Mouse (Mus musculus) midbrain, embryonic 12.5 days (tissue): ENCODE results near the gene Frem3. TPM values are rescaled to one million over a fixed set of nuclear protein-coding genes. Genes with fewer than 3 reads are reported as not detected.
"Not testable (repeated sequence)": the region's sequence is repeated elsewhere in the genome, so short reads cannot be mapped to it uniquely, and the experiment has no call there.

Experiments used
- ATAC-seq: fragments of 200-750 bp; cut with Nextera tagmentation; 2 replicates; pipeline ENCODE4 v1.8.0; 2017; ENCODE audit warnings: low read depth, moderate TSS enrichment, moderate library complexity; ENCODE audit not compliant: low FRiP score
- H3K27ac ChIP-seq: fragments of 300-500 bp; sonication (generic); replicated peaks from 2 replicates; pipeline ENCODE4 v1.5.1; 2016; ENCODE audit warnings: mild to moderate bottlenecking
- H3K27me3 ChIP-seq: fragments of 300-500 bp; sonication (generic); 2 replicates; pipeline ENCODE4 v1.6.1; 2016; ENCODE audit warnings: mild to moderate bottlenecking
- H3K36me3 ChIP-seq: fragments of 300-500 bp; sonication (generic); 2 replicates; pipeline ENCODE4 v1.6.1; 2016
- H3K4me1 ChIP-seq: fragments of 300-500 bp; sonication (generic); 2 replicates; pipeline ENCODE4 v1.6.1; 2016
- H3K4me2 ChIP-seq: fragments of 300-500 bp; sonication (generic); replicated peaks from 2 replicates; pipeline ENCODE4 v1.6.1; 2016; ENCODE audit warnings: mild to moderate bottlenecking, moderate library complexity
- H3K4me3 ChIP-seq: fragments of 300-500 bp; sonication (generic); 2 replicates; pipeline ENCODE4 v1.5.1; 2016; ENCODE audit warnings: mild to moderate bottlenecking
- H3K9ac ChIP-seq: fragments of 300-500 bp; sonication (generic); replicated peaks from 2 replicates; pipeline ENCODE4 v1.6.1; 2016; ENCODE audit warnings: mild to moderate bottlenecking, moderate library complexity
- H3K9me3 ChIP-seq: fragments of 300-500 bp; sonication (generic); 2 replicates; pipeline ENCODE4 v1.6.1; 2016; ENCODE audit warnings: mild to moderate bottlenecking
- WGBS: fragments of 180-500 bp; shearing (Covaris S2); methylation state at CpG from one replicate; pipeline ENCODE4 v1.1.7; 2016; 5-methylcytosine and 5-hydroxymethylcytosine counted together
- polyA plus RNA-seq: library from polyadenylated mRNA; unstranded; fragments of >200 nt; fragmentation: Nextera tagmentation; extraction: Ambion mirVana; gene quantifications from 2 replicates; pipeline ENCODE4 v1.2.1, GENCODE M21; 2016

The Frem3 gene
- polyA plus RNA-seq, 1 experiment from 2014 or later = not detected

GRCm38 (mm10) chr8:80732326-80732725, 121.4 kb downstream of the Frem3 start:
- H3K36me3 ChIP-seq = peaks cover 61% of the 10 kb centered on the region
- no peaks in the 10 kb centered on the region for H3K4me1 ChIP-seq
- no peak for ATAC-seq

GRCm38 (mm10) chr8:80738046-80738387, 127.1 kb downstream of the Frem3 start:
- peaks cover 7% of the 10 kb centered on the region for H3K4me1 ChIP-seq
- H3K9ac ChIP-seq = peak overlapping the region; percentile 97
- H3K9me3 ChIP-seq = no peaks in the 10 kb centered on the region
- H3K36me3 ChIP-seq = peaks cover 23% of the 10 kb centered on the region
- ATAC-seq = no peak
- peak overlapping the region; percentile 81 for H3K4me2 ChIP-seq
- peak overlapping the region; percentile 99 for H3K27ac ChIP-seq
- no peaks in the 10 kb centered on the region for H3K27me3 ChIP-seq
- H3K4me3 ChIP-seq = peak overlapping the region; percentile 86
- WGBS = 0% methylated on average over 5 of the region's 5 CpGs

More at GRCm38 (mm10) chr8:80732326-80732725, 121.4 kb downstream of the Frem3 start:
- Histone ChIP-seq H3K4me2 (no peak overlapping the region), H3K9me3 (no peaks in the 10 kb centered on the region), H3K9ac (no peak overlapping the region), H3K27me3 (no peaks in the 10 kb centered on the region), H3K4me3 (no peak overlapping the region), H3K27ac (no peak overlapping the region)

GRCm38 (mm10) chr8:80738388-80739154, 127.7 kb downstream of the Frem3 start:
- Histone ChIP-seq H3K4me2 (peak overlapping the region; percentile 81), H3K9ac (peak overlapping the region; percentile 97), H3K27me3 (no peaks in the 10 kb centered on the region), H3K4me3 (peak overlapping the region; percentile 86), H3K36me3 (peaks cover 20% of the 10 kb centered on the region), H3K4me1 (peaks cover 7% of the 10 kb centered on the region), H3K27ac (peak overlapping the region; percentile 99), H3K9me3 (no peaks in the 10 kb centered on the region)
- peak; percentile 84 for ATAC-seq
- WGBS = 0% methylated on average over 53 of the region's 84 CpGs

- Histone ChIP-seq H3K9ac (peak within 1 kb of the TSS; percentile 97), H3K4me3 (peak within 1 kb of the TSS; percentile 86), H3K27ac (peak within 1 kb of the TSS; percentile 99), H3K36me3 (peaks cover 13% of the 10 kb centered on the region), H3K4me2 (peak within 1 kb of the TSS; percentile 81)
- ATAC-seq = peak; percentile 98
- H3K27me3 ChIP-seq, H3K9me3 ChIP-seq, H3K4me1 ChIP-seq: not testable (repeated sequence)
- WGBS = under 1% methylated on average over 79 of the region's 91 CpGs
These were observed 128.5 kb downstream of the Frem3 start, which contains the start of gene Smarca5 for GRCm38 (mm10) chr8:80739155-80739924. Smarca5 (minus strand) TSS chr8:80739497.

GRCm38 (mm10) chr8:80739932-80740331, 129.1 kb downstream of the Frem3 start:
- Histone ChIP-seq H3K27ac (peak overlapping the region; percentile 90), H3K36me3 (peaks cover 10% of the 10 kb centered on the region), H3K4me2 (peak overlapping the region; percentile 47), H3K9me3 (no peaks in the 10 kb centered on the region), H3K4me3 (peak overlapping the region; percentile 86), H3K9ac (peak overlapping the region; percentile 61), H3K27me3 (no peaks in the 10 kb centered on the region), H3K4me1 (peaks cover 7% of the 10 kb centered on the region)
- WGBS = 20% methylated on average over 14 of the region's 14 CpGs
- ATAC-seq = peak; percentile 53

Other genes with a start within 250 kb of the Frem3 start
- gene Gypa, start 117.3 kb upstream of the Frem3 start, polyA plus RNA-seq = 5.1 and 5.6 TPM in 2 replicates
- gene Smarca5, start 128.4 kb downstream of the Frem3 start, polyA plus RNA-seq = 162 and 183 TPM in 2 replicates